Mouse (Mus musculus) midbrain, embryonic 11.5 days (tissue): ENCODE measurements around the gene Bhlhe23. TPM values are rescaled to one million over a fixed set of nuclear protein-coding genes. Genes with fewer than 3 reads are reported as not detected.
A peak's percentile ranks its signal among the peaks of the same experiment; 100 is the strongest.

ENCODE experiments used
- ATAC-seq: fragments of 200-750 bp; cut with Nextera tagmentation; 2 replicates; pipeline ENCODE4 v1.8.0; 2017; ENCODE audit warnings: moderate TSS enrichment, moderate library complexity; ENCODE audit not compliant: low FRiP score
- DNase-seq: peaks from one replicate; pipeline ENCODE4 v3.0.0; 2015; ENCODE audit warnings: low spot score; ENCODE audit errors: missing footprints
- H3K27ac ChIP-seq: fragments of 300-500 bp; sonication (generic); 2 replicates; pipeline ENCODE4 v1.5.1; 2014; ENCODE audit warnings: low read depth, low read length
- H3K27me3 ChIP-seq: fragments of 300-500 bp; sonication (generic); 2 replicates; pipeline ENCODE4 v1.6.1; 2014; ENCODE audit warnings: mild to moderate bottlenecking, low read length, moderate library complexity, mixed read lengths; ENCODE audit not compliant: control insufficient read depth, insufficient read depth
- H3K36me3 ChIP-seq: fragments of 300-500 bp; sonication (generic); 2 replicates; pipeline ENCODE4 v1.6.1; 2014; ENCODE audit warnings: mild to moderate bottlenecking, low read length, moderate library complexity, mixed read lengths; ENCODE audit not compliant: control insufficient read depth, insufficient read depth
- H3K4me1 ChIP-seq: fragments of 300-500 bp; sonication (generic); 2 replicates; pipeline ENCODE4 v1.6.1; 2014; ENCODE audit warnings: low read length; ENCODE audit not compliant: control insufficient read depth, insufficient read depth
- H3K4me2 ChIP-seq: fragments of 300-500 bp; sonication (generic); 2 replicates; pipeline ENCODE4 v1.6.1; 2014; ENCODE audit warnings: mild to moderate bottlenecking, moderate library complexity
- H3K4me3 ChIP-seq: fragments of 300-500 bp; sonication (generic); 2 replicates; pipeline ENCODE4 v1.5.1; 2014; ENCODE audit warnings: low read depth, low read length
- H3K9ac ChIP-seq: fragments of 300-500 bp; sonication (generic); 2 replicates; pipeline ENCODE4 v1.6.1; 2014; ENCODE audit warnings: low read length
- H3K9me3 ChIP-seq: fragments of 300-500 bp; sonication (generic); 2 replicates; pipeline ENCODE4 v1.6.1; 2016; ENCODE audit warnings: low read length; ENCODE audit not compliant: control insufficient read depth
- WGBS: fragments of 180-500 bp; shearing (Covaris S2); extraction: QIAGEN DNeasy Blood & Tissue Kit; methylation state at CpG from one replicate; pipeline ENCODE4 v1.1.7; 2014; 5-methylcytosine and 5-hydroxymethylcytosine counted together
- polyA plus RNA-seq: library from polyadenylated mRNA; unstranded; fragments of >200 nt; fragmentation: Nextera tagmentation; extraction: Ambion mirVana; gene quantifications from 2 replicates; pipeline ENCODE4 v1.2.1, GENCODE M21; 2014

Gene Bhlhe23
- polyA plus RNA-seq, 1 experiment from 2014 or later: 23.5 TPM

GRCm38 (mm10) chr2:180755896-180756295, 20.8 kb downstream of the Bhlhe23 start:
- Histone ChIP-seq H3K27ac (peak overlapping the region; percentile 20; the same call in 1 of the 2 replicates), H3K4me3 (no peak overlapping the region), H3K36me3 (no peaks in the 10 kb centered on the region), H3K27me3 (no peaks in the 10 kb centered on the region; the same call in 1 of the 2 replicates), H3K4me2 (no peak overlapping the region), H3K4me1 (peaks cover 13% of the 10 kb centered on the region), H3K9me3 (no peaks in the 10 kb centered on the region), H3K9ac (no peak overlapping the region)
- WGBS: 2% methylated on average over 8 of the region's 8 CpGs
- ATAC-seq (no peak), DNase-seq (peak; percentile 93)

GRCm38 (mm10) chr2:180754976-180755688, 21.6 kb downstream of the Bhlhe23 start:
- Histone ChIP-seq H3K4me3 (no peak overlapping the region), H3K4me2 (no peak overlapping the region), H3K27me3 (no peaks in the 10 kb centered on the region; the same call in 1 of the 2 replicates), H3K36me3 (no peaks in the 10 kb centered on the region), H3K4me1 (peaks cover 13% of the 10 kb centered on the region), H3K27ac (no peak overlapping the region), H3K9ac (no peak overlapping the region), H3K9me3 (no peaks in the 10 kb centered on the region)
- no peak for ATAC-seq
- WGBS: 83% methylated on average over 5 of the region's 5 CpGs
- DNase-seq: peak; percentile 81

GRCm38 (mm10) chr2:180748904-180749303, 27.8 kb downstream of the Bhlhe23 start:
- Histone ChIP-seq H3K4me1 (no peaks in the 10 kb centered on the region), H3K9ac (no peak overlapping the region), H3K4me3 (no peak overlapping the region), H3K36me3 (no peaks in the 10 kb centered on the region), H3K9me3 (no peaks in the 10 kb centered on the region), H3K27ac (no peak overlapping the region), H3K4me2 (no peak overlapping the region), H3K27me3 (no peaks in the 10 kb centered on the region)
- WGBS: 69% methylated on average over 5 of the region's 5 CpGs
- DNase-seq: peak; percentile 69
- no peak for ATAC-seq

- H3K9ac ChIP-seq: no peak overlapping the region
- H3K27me3 ChIP-seq: no peaks in the 10 kb centered on the region
- peak; percentile 77 for DNase-seq
- no peak overlapping the region for H3K4me3 ChIP-seq
- peak; percentile 55; the same call in 1 of the 2 replicates for ATAC-seq
- H3K4me1 ChIP-seq: no peaks in the 10 kb centered on the region
- H3K27ac ChIP-seq: no peak overlapping the region
- no peak overlapping the region for H3K4me2 ChIP-seq
- no peaks in the 10 kb centered on the region for H3K9me3 ChIP-seq
- 35% methylated on average over 5 of the region's 5 CpGs for WGBS
- H3K36me3 ChIP-seq: no peaks in the 10 kb centered on the region
These were observed 30.0 kb downstream of the Bhlhe23 start for GRCm38 (mm10) chr2:180746569-180747192.

GRCm38 (mm10) chr2:180745248-180745927, 31.3 kb downstream of the Bhlhe23 start:
- no peaks in the 10 kb centered on the region for H3K36me3 ChIP-seq
- H3K27ac ChIP-seq: no peak overlapping the region
- H3K4me1 ChIP-seq: no peaks in the 10 kb centered on the region
- H3K27me3 ChIP-seq: no peaks in the 10 kb centered on the region
- no peak overlapping the region for H3K4me2 ChIP-seq
- no peak overlapping the region for H3K4me3 ChIP-seq
- peak; percentile 73 for ATAC-seq
- no peak overlapping the region for H3K9ac ChIP-seq
- WGBS: 42% methylated on average over 17 of the region's 17 CpGs
- peak; percentile 97 for DNase-seq
- H3K9me3 ChIP-seq: no peaks in the 10 kb centered on the region

GRCm38 (mm10) chr2:180743321-180743720, 33.4 kb downstream of the Bhlhe23 start:
- ATAC-seq: no peak
- Histone ChIP-seq H3K9me3 (no peaks in the 10 kb centered on the region), H3K4me3 (no peak overlapping the region), H3K9ac (no peak overlapping the region), H3K4me1 (no peaks in the 10 kb centered on the region), H3K27me3 (no peaks in the 10 kb centered on the region), H3K36me3 (no peaks in the 10 kb centered on the region), H3K4me2 (no peak overlapping the region), H3K27ac (no peak overlapping the region)
- 85% methylated on average over 2 of the region's 2 CpGs for WGBS
- peak; percentile 59 for DNase-seq

GRCm38 (mm10) chr2:180742820-180743219, 33.9 kb downstream of the Bhlhe23 start:
- Histone ChIP-seq H3K4me1 (no peaks in the 10 kb centered on the region), H3K27ac (no peak overlapping the region), H3K9me3 (no peaks in the 10 kb centered on the region), H3K4me3 (no peak overlapping the region), H3K4me2 (no peak overlapping the region), H3K9ac (no peak overlapping the region), H3K36me3 (no peaks in the 10 kb centered on the region), H3K27me3 (no peaks in the 10 kb centered on the region)
- DNase-seq (peak; percentile 64), ATAC-seq (no peak)
- WGBS: 90% methylated on average over 6 of the region's 6 CpGs

GRCm38 (mm10) chr2:180741421-180741820, 35.3 kb downstream of the Bhlhe23 start:
- Histone ChIP-seq H3K4me3 (no peak overlapping the region), H3K4me2 (no peak overlapping the region), H3K9me3 (no peaks in the 10 kb centered on the region), H3K36me3 (no peaks in the 10 kb centered on the region), H3K9ac (no peak overlapping the region), H3K4me1 (no peaks in the 10 kb centered on the region), H3K27me3 (no peaks in the 10 kb centered on the region), H3K27ac (no peak overlapping the region)
- no peak for DNase-seq
- 77% methylated on average over 7 of the region's 7 CpGs for WGBS
- ATAC-seq: no peak

GRCm38 (mm10) chr2:180740349-180740748, 36.4 kb downstream of the Bhlhe23 start:
- no peak for ATAC-seq
- Histone ChIP-seq H3K27me3 (no peaks in the 10 kb centered on the region), H3K36me3 (no peaks in the 10 kb centered on the region), H3K4me1 (no peaks in the 10 kb centered on the region), H3K27ac (no peak overlapping the region), H3K4me2 (no peak overlapping the region), H3K4me3 (no peak overlapping the region), H3K9ac (no peak overlapping the region), H3K9me3 (no peaks in the 10 kb centered on the region)
- WGBS: 17% methylated on average over 3 of the region's 3 CpGs
- DNase-seq: no peak
